Mouse (Mus musculus) bone marrow, adult 2 months (tissue): ENCODE results near the gene Vps41.

Experiments used
- CTCF ChIP-seq: fragments of 200-500 bp; IDR thresholded peaks from 2 replicates; pipeline ENCODE4 v1.5.1; 2011; ENCODE audit warnings: low read length, control low read depth; ENCODE audit not compliant: control insufficient read depth, insufficient read depth
- POLR2A ChIP-seq: fragments of 200-500 bp; IDR thresholded peaks from 2 replicates; pipeline ENCODE4 v1.6.1; 2011; ENCODE audit warnings: low read depth, mild to moderate bottlenecking, control low read depth, low read length, borderline replicate concordance; ENCODE audit not compliant: control insufficient read depth

- TF ChIP-seq POLR2A (no peak), CTCF (no peak)
Observed at GRCm38 (mm10) chr13:18730666-18731065, 13.6 kb downstream of the Vps41 start.
